Mouse (Mus musculus) stomach, postnatal 0 days (tissue): ENCODE data around the gene Zfp78.
"Not testable (repeated sequence)": the region's sequence is repeated elsewhere in the genome, so short reads cannot be mapped to it uniquely, and the experiment has no call there.

Experiments
- CTCF ChIP-seq: IDR thresholded peaks from 2 replicates; pipeline ENCODE4 v1.5.1; 2016; ENCODE audit warnings: antibody characterized with exemption, low read depth, mild to moderate bottlenecking, moderate library complexity
- EP300 ChIP-seq: optimal IDR thresholded peaks from 2 replicates; pipeline ENCODE3; 2016; ENCODE audit warnings: antibody characterized with exemption

- not testable (repeated sequence) for TF ChIP-seq CTCF, EP300
Observed at GRCm38 (mm10) chr7:6368146-6368545, 5.1 kb downstream of the Zfp78 start.
